Mouse (Mus musculus) erythroblast, adult 5-6 weeks (primary cell): Measurements from ENCODE around the gene Auh. TPM values are rescaled to one million over a fixed set of nuclear protein-coding genes. Genes with fewer than 3 reads are reported as not detected.

Source experiments
- ATAC-seq: replicated peaks from 2 replicates; pipeline ENCODE4 v1.8.0; 2016; ENCODE audit warnings: moderate number of reproducible peaks, mild to moderate bottlenecking, moderate TSS enrichment, inconsistent platforms; ENCODE audit not compliant: poor library complexity, low FRiP score, severe bottlenecking
- total RNA-seq, 2 experiments: library from RNA; stranded (forward) in 1 of 2; stranded (reverse) in 1 of 2; fragments of 150-400 nt in 1 of 2; fragments of 200-764, 138-1000 nt in 1 of 2; gene quantifications; 2 replicates each; pipeline versions ENCODE4 v1.2.3 to v1.2.4; 2015 to 2017; ENCODE audit warnings: low replicate concordance in 2 of 2

The Auh gene
- total RNA-seq, 2 experiments from 2014 or later: 68.2 to 107 TPM

DNA sequence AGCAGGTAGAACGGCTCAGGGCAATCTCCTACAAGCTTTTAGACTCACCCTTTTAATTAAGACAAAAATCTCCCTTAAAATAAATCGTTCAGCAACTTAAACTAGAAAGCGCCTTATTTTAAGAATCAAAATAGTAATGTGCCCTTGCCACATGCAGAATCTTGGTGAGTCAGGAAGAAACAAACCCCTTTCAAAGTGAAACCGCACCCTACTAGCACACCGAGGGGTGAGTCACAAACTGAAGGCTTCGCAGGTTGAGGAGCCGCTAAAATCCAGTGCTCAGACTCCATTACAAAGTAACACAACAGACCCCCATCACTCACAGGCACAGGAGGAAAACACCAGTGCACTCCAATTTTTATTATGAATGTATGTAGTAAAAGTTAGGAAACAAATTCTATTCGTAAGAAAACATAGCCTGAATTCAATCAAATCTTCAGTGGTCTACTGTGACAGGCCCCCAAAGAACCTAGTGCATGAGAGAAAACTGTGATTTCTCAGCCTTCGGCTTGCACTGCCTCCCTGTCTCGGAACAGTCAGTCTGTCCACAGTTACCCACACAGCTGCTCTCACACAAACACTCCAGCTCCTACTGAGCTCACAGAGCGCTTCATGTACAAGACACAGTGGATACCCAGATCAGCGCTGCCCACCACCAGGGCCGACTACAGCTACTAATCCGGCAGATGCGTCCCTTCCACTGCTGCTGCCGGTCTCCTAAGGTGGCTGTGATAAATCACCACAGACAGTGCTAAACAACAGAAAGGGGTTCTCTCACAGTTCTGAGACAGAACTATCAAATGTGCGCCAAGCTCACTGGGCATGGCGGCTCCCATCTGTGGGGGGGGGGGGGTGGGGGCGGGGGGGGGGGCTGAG, 46.2 kb downstream of the Auh start:
- ATAC-seq: no peak

DNA sequence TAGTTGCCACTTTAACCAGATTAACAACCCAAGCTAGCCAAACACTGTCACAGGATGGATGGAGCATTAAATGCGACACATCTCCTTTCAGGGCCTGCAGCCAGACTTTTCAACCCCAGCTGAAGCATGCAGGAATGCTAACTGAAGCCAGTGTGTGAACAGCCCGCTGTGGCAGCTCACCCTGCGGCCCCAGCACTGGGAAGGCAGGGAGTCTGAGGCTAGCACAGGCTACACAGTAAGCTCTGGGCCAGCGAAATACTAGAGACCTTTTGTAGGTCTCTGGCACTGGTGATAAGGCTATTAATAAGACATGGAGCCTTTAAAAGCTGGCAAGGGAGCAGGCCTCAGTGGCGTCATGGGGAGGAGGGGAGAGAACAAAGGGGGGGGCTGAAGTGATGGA, 49.1 kb downstream of the Auh start:
- no peak for ATAC-seq

- ATAC-seq: no peak
Measured at GRCm38 (mm10) chr13:52879918-52880317, 49.6 kb downstream of the Auh start.

DNA sequence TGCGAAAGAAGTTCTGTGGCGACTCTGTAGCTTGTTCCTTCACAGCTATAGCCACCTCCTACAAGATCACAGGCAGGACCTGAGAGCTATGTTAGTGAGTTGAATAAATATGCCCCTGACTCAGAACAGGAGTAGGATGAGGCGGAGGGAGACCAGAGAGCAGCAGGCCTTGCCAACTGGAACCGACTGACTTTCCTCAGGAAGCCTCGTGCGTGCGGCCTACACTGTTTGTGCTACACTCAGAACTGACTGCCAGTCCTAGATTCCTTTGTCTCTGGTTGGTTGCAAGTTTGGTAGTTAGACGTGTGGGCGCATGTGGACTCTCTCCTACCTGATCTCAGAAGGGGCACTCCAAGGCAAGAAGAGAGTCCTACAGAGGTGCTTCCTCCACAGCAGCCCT, 50.2 kb downstream of the Auh start:
- no peak for ATAC-seq

DNA sequence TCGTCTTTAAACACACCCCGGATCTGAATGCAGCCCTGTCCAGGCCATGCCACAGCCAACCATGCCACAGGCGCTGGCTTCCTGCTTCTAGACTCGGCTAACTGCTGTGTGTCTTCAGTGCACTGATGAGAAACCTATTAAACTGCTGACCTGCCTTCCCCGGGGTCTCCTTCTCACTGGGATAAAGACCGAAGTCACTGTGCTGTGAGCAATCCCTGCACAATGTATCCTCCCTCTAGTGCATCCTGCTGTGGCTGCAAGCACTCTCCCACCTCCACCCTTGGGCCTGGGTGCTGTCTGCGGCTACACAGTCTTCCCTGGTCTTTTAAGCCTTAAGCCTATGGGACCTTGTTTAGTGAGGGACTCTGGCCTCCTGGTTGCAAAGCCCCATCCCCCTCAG, 50.7 kb downstream of the Auh start:
- ATAC-seq: no peak; the same call in 1 of the 2 replicates

DNA sequence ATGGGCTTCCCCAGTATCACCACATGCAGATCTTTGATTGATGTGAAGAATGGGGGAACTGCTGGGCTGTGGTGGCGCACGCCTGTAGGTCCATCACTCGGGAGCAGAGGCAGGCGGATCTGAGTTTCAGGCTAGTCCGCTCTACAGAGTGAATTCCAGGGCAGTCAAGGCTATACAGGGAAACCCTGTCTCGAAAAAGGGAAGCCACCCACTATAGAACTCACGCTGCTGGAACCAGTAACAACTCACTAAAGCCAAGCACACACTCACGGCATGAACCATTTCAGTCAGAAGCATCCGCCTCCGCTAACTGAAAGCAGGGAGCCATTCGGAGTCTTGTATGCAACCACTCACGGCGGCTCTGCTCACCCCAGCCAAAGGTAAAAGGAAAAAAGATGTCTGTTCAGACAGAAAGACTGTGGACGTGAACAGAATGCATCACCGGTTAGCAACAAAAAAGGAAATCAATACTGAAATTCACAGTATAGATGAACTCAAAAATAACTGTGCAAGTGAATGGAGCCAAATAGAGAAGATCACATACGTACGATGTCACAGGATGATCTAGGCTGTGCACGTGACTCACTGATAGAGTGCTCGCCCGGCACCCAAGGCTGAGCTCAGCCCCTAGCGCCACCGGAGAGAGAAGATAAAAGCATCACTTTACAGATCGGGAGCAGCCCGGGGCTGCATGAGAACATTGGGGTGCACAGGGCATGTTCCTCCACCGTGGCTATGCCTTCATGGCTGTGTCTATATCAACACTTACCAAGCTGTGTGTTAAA, 53.7 kb downstream of the Auh start:
- no peak for ATAC-seq

DNA sequence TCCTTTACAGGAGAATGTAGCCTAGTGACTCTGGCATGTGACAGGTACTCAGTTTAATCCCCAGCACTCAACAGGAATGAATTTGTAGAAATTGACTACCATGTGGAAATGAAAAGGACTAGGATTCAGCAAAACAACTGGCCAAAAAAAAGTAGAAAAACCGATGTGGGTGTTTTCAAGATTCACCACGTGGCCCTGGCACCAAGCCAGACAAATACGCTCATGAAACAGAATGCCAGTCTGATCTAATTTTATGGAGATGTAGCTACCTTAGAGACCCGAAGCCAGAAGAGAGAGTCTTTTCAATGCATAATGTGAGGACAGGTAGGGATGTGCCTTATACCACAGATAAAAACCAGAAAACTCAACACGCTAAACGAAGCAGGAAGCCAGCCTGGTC, 54.4 kb downstream of the Auh start:
- no peak for ATAC-seq

DNA sequence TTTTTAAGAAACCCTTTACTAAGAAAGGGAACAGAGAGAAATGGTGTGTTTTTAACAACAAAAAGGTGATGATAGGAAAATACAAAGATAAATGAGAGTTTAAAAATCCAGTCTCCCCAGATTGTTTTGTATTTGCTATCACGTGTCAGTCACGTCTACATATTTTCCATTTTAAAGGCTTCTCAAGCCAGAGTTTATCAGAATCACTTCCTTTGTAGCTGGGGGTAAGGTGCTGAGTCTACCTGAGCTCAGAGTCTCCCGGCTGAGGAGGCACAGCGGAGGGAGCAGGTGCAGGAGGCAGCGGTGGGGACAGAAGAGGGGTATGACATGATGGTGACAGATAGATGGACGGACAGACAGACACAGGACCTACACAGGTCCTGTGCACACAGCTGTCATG, 55.1 kb downstream of the Auh start:
- no peak for ATAC-seq

DNA sequence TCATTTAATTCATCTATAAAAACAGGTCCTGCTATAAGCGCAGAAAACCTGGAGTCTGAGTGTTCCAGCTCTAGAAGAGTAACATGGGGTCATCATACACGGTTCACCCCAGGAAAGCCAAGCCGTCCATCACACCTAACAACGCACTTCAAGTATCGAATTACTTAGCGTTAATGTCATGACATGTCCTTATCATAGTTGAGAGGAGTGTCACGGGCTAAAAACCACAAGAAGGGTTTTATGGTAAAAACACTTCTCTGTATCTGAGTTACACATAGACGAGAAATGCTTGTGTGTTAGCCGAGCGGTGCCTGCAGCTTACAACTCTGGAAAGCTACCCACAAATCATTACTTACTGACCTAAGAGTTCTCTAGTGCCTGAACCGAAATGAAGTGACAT, 55.6 kb downstream of the Auh start:
- no peak for ATAC-seq

DNA sequence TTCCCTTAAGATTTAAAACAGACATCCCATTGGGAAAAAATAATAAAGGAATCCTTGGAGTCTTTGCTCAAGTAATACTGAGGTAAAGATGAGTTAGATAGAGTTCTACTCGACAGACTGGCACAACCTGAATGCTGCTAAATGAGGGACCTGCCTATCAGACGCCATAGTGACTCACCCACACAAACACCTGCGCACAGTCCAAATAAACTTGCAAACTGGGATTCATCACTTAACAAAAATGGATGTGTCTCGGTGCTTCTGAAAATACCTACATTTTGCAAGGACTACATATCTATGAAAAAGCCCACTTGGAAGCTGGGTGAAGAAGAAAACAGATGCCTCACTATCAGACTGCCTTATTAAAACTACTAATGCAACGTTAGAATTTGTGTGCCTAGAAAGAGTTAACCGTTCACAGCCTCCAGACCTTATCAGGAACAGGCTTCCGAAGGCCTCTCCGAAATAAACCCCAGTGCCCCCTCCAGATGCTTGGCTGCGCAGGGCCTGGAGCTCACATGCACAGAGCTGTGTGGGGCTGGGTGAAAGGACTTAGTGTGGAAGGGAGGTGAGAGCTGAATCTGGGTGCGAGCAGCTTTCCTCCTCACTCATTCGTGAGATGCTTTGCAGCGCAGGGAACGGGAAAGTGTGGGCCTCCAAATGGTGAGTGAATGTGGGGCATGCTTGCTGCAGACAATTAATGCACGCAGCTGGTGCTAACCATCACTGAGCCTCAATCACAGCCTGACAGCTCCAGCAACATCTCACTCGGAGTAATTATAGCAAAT, 63.3 kb downstream of the Auh start:
- ATAC-seq: no peak

- no peak for ATAC-seq
Measured at GRCm38 (mm10) chr13:52863436-52863835, 66.0 kb downstream of the Auh start.

GRCm38 (mm10) chr13:52860006-52860685, 69.3 kb downstream of the Auh start:
- ATAC-seq: no peak

- ATAC-seq: no peak
Measured at GRCm38 (mm10) chr13:52859065-52859820, 70.2 kb downstream of the Auh start.

- ATAC-seq: no peak
Measured at GRCm38 (mm10) chr13:52858373-52858772, 71.1 kb downstream of the Auh start.

- ATAC-seq: no peak
Measured at GRCm38 (mm10) chr13:52857781-52858180, 71.7 kb downstream of the Auh start.

DNA sequence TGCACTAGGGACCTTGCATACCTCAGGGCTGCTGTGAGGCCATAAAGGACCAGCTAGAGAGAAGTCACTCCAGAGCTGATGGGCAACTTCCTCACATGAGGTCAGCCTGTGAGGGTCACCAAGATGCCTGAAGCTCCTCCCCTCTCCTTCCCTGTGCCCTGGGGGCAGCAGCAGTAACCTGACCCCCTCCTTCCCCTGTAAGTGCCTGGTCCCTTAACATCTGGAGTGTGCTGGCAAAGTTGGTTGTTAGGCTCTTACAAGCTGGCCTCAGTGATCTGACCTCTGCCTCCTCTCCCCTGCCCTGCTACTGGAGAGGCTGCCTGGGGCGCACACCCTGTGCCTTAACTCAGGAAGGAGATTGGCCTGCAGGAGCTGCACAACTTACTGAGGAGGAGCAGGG, 75.9 kb downstream of the Auh start:
- no peak for ATAC-seq

- ATAC-seq: no peak
Measured at GRCm38 (mm10) chr13:52851886-52852285, 77.6 kb downstream of the Auh start.

- ATAC-seq: no peak
Measured at GRCm38 (mm10) chr13:52850024-52850723, 79.3 kb downstream of the Auh start.
